Mouse (Mus musculus): ENCODE results near the gene Fam49a. TPM values are rescaled to one million over a fixed set of nuclear protein-coding genes. Genes with fewer than 3 reads are reported as not detected.

Gene Fam49a
- polyA plus RNA-seq, 1 experiment from 2014 or later: 12.6 TPM

- no peaks in the 10 kb centered on the region for H3K9me3 ChIP-seq (replicated peaks; ENCODE audit: control insufficient read depth, low read length)
- H3K4me2 ChIP-seq (ENCODE audit: low read depth, low read length): no peak overlapping the region
- no peak overlapping the region for H3K4me3 ChIP-seq (replicated peaks; ENCODE audit: low read length)
- no peak overlapping the region for H3K27ac ChIP-seq (ENCODE audit: low read length)
- no peaks in the 10 kb centered on the region for H3K36me3 ChIP-seq (ENCODE audit: control insufficient read depth, insufficient read depth, low read length)
- H3K4me1 ChIP-seq (ENCODE audit: control insufficient read depth, insufficient read depth, low read length): peaks cover 9% of the 10 kb centered on the region; the same call in 1 of the 2 replicates
- no peak overlapping the region for H3K9ac ChIP-seq (ENCODE audit: low read length)
- ATAC-seq (ENCODE audit: insufficient read depth, low FRiP score): no peak
- no peaks in the 10 kb centered on the region for H3K27me3 ChIP-seq (ENCODE audit: control insufficient read depth, insufficient read depth, low read length)
- 78% methylated on average over 4 of the region's 4 CpGs for WGBS
Observed at GRCm38 (mm10) chr12:12313919-12314318, 52.0 kb downstream of the Fam49a start.

- Histone ChIP-seq H3K4me3 (replicated peaks; ENCODE audit: low read length) (no peak overlapping the region), H3K36me3 (ENCODE audit: control insufficient read depth, insufficient read depth, low read length) (no peaks in the 10 kb centered on the region), H3K27ac (ENCODE audit: low read length) (no peak overlapping the region), H3K9ac (ENCODE audit: low read length) (no peak overlapping the region), H3K4me2 (ENCODE audit: low read depth, low read length) (no peak overlapping the region), H3K27me3 (ENCODE audit: control insufficient read depth, insufficient read depth, low read length) (no peaks in the 10 kb centered on the region), H3K4me1 (ENCODE audit: control insufficient read depth, insufficient read depth, low read length) (peaks cover 9% of the 10 kb centered on the region; the same call in 1 of the 2 replicates), H3K9me3 (replicated peaks; ENCODE audit: control insufficient read depth, low read length) (no peaks in the 10 kb centered on the region)
- 67% methylated on average over 8 of the region's 8 CpGs for WGBS
- ATAC-seq (ENCODE audit: insufficient read depth, low FRiP score): no peak
Observed at GRCm38 (mm10) chr12:12314326-12314725, 52.4 kb downstream of the Fam49a start.

- Histone ChIP-seq H3K36me3 (ENCODE audit: control insufficient read depth, insufficient read depth, low read length) (no peaks in the 10 kb centered on the region), H3K4me1 (ENCODE audit: control insufficient read depth, insufficient read depth, low read length) (peaks cover 9% of the 10 kb centered on the region; the same call in 1 of the 2 replicates), H3K9ac (ENCODE audit: low read length) (no peak overlapping the region), H3K4me3 (replicated peaks; ENCODE audit: low read length) (no peak overlapping the region), H3K27ac (ENCODE audit: low read length) (no peak overlapping the region), H3K9me3 (replicated peaks; ENCODE audit: control insufficient read depth, low read length) (no peaks in the 10 kb centered on the region), H3K27me3 (ENCODE audit: control insufficient read depth, insufficient read depth, low read length) (no peaks in the 10 kb centered on the region), H3K4me2 (ENCODE audit: low read depth, low read length) (no peak overlapping the region)
- no peak for ATAC-seq (ENCODE audit: insufficient read depth, low FRiP score)
- 48% methylated on average over 5 of the region's 5 CpGs for WGBS
Observed at GRCm38 (mm10) chr12:12315011-12315410, 53.1 kb downstream of the Fam49a start.

GRCm38 (mm10) chr12:12316956-12317355 is 55.0 kb downstream of the Fam49a start:
- Histone ChIP-seq H3K4me2 (ENCODE audit: low read depth, low read length) (no peak overlapping the region), H3K9me3 (replicated peaks; ENCODE audit: control insufficient read depth, low read length) (no peaks in the 10 kb centered on the region), H3K4me3 (replicated peaks; ENCODE audit: low read length) (no peak overlapping the region), H3K27me3 (ENCODE audit: control insufficient read depth, insufficient read depth, low read length) (no peaks in the 10 kb centered on the region), H3K27ac (ENCODE audit: low read length) (peak overlapping the region; percentile 50), H3K36me3 (ENCODE audit: control insufficient read depth, insufficient read depth, low read length) (no peaks in the 10 kb centered on the region), H3K9ac (ENCODE audit: low read length) (no peak overlapping the region), H3K4me1 (ENCODE audit: control insufficient read depth, insufficient read depth, low read length) (peaks cover 9% of the 10 kb centered on the region; the same call in 1 of the 2 replicates)
- peak; percentile 52; the same call in 1 of the 2 replicates for ATAC-seq (ENCODE audit: insufficient read depth, low FRiP score)
- 33% methylated on average over 6 of the region's 6 CpGs for WGBS

- H3K4me2 ChIP-seq (ENCODE audit: low read depth, low read length): no peak overlapping the region
- no peak for ATAC-seq (ENCODE audit: insufficient read depth, low FRiP score)
- H3K9me3 ChIP-seq (replicated peaks; ENCODE audit: control insufficient read depth, low read length): no peaks in the 10 kb centered on the region
- 82% methylated on average over 7 of the region's 7 CpGs for WGBS
- no peaks in the 10 kb centered on the region for H3K36me3 ChIP-seq (ENCODE audit: control insufficient read depth, insufficient read depth, low read length)
- no peak overlapping the region for H3K4me3 ChIP-seq (replicated peaks; ENCODE audit: low read length)
- peaks cover 9% of the 10 kb centered on the region; the same call in 1 of the 2 replicates for H3K4me1 ChIP-seq (ENCODE audit: control insufficient read depth, insufficient read depth, low read length)
- no peak overlapping the region for H3K9ac ChIP-seq (ENCODE audit: low read length)
- no peak overlapping the region for H3K27ac ChIP-seq (ENCODE audit: low read length)
- no peaks in the 10 kb centered on the region for H3K27me3 ChIP-seq (ENCODE audit: control insufficient read depth, insufficient read depth, low read length)
Observed at GRCm38 (mm10) chr12:12317606-12318005, 55.7 kb downstream of the Fam49a start.

- no peak for ATAC-seq (ENCODE audit: insufficient read depth, low FRiP score)
- 6% methylated on average over 6 of the region's 6 CpGs for WGBS
- no peaks in the 10 kb centered on the region for H3K27me3 ChIP-seq (ENCODE audit: control insufficient read depth, insufficient read depth, low read length)
- no peak overlapping the region for H3K9ac ChIP-seq (ENCODE audit: low read length)
- no peak overlapping the region for H3K27ac ChIP-seq (ENCODE audit: low read length)
- H3K4me3 ChIP-seq (replicated peaks; ENCODE audit: low read length): no peak overlapping the region
- no peak overlapping the region for H3K4me2 ChIP-seq (ENCODE audit: low read depth, low read length)
- H3K9me3 ChIP-seq (replicated peaks; ENCODE audit: control insufficient read depth, low read length): no peaks in the 10 kb centered on the region
- H3K36me3 ChIP-seq (ENCODE audit: control insufficient read depth, insufficient read depth, low read length): no peaks in the 10 kb centered on the region
- peaks cover 9% of the 10 kb centered on the region; the same call in 1 of the 2 replicates for H3K4me1 ChIP-seq (ENCODE audit: control insufficient read depth, insufficient read depth, low read length)
Observed at GRCm38 (mm10) chr12:12318140-12318734, 56.3 kb downstream of the Fam49a start.

GRCm38 (mm10) chr12:12320693-12321092 is 58.8 kb downstream of the Fam49a start:
- peaks cover 9% of the 10 kb centered on the region for H3K4me1 ChIP-seq (ENCODE audit: control insufficient read depth, insufficient read depth, low read length)
- ATAC-seq (ENCODE audit: insufficient read depth, low FRiP score): no peak
- 67% methylated on average over 2 of the region's 2 CpGs for WGBS

GRCm38 (mm10) chr12:12321111-12321510 is 59.2 kb downstream of the Fam49a start:
- Histone ChIP-seq H3K27ac (ENCODE audit: low read length) (no peak overlapping the region), H3K36me3 (ENCODE audit: control insufficient read depth, insufficient read depth, low read length) (no peaks in the 10 kb centered on the region), H3K9ac (ENCODE audit: low read length) (no peak overlapping the region), H3K9me3 (replicated peaks; ENCODE audit: control insufficient read depth, low read length) (no peaks in the 10 kb centered on the region), H3K27me3 (ENCODE audit: control insufficient read depth, insufficient read depth, low read length) (no peaks in the 10 kb centered on the region), H3K4me3 (replicated peaks; ENCODE audit: low read length) (no peak overlapping the region), H3K4me2 (ENCODE audit: low read depth, low read length) (no peak overlapping the region), H3K4me1 (ENCODE audit: control insufficient read depth, insufficient read depth, low read length) (peaks cover 9% of the 10 kb centered on the region)
- WGBS: 85% methylated on average over 3 of the region's 3 CpGs
- ATAC-seq (ENCODE audit: insufficient read depth, low FRiP score): no peak

More at GRCm38 (mm10) chr12:12320693-12321092, 58.8 kb downstream of the Fam49a start:
- H3K36me3 ChIP-seq (ENCODE audit: control insufficient read depth, insufficient read depth, low read length): no peaks in the 10 kb centered on the region
- H3K27ac ChIP-seq (ENCODE audit: low read length): no peak overlapping the region
- no peaks in the 10 kb centered on the region for H3K9me3 ChIP-seq (replicated peaks; ENCODE audit: control insufficient read depth, low read length)
- no peak overlapping the region for H3K4me2 ChIP-seq (ENCODE audit: low read depth, low read length)
- no peaks in the 10 kb centered on the region for H3K27me3 ChIP-seq (ENCODE audit: control insufficient read depth, insufficient read depth, low read length)
- H3K9ac ChIP-seq (ENCODE audit: low read length): no peak overlapping the region
- no peak overlapping the region for H3K4me3 ChIP-seq (replicated peaks; ENCODE audit: low read length)

- no peak overlapping the region for H3K4me3 ChIP-seq (replicated peaks; ENCODE audit: low read length)
- no peak overlapping the region for H3K27ac ChIP-seq (ENCODE audit: low read length)
- H3K4me2 ChIP-seq (ENCODE audit: low read depth, low read length): no peak overlapping the region
- no peaks in the 10 kb centered on the region for H3K9me3 ChIP-seq (replicated peaks; ENCODE audit: control insufficient read depth, low read length)
- no peak for ATAC-seq (ENCODE audit: insufficient read depth, low FRiP score)
- H3K4me1 ChIP-seq (ENCODE audit: control insufficient read depth, insufficient read depth, low read length): peaks cover 3% of the 10 kb centered on the region; the same call in 1 of the 2 replicates
- no peaks in the 10 kb centered on the region for H3K27me3 ChIP-seq (ENCODE audit: control insufficient read depth, insufficient read depth, low read length)
- no peaks in the 10 kb centered on the region for H3K36me3 ChIP-seq (ENCODE audit: control insufficient read depth, insufficient read depth, low read length)
- H3K9ac ChIP-seq (ENCODE audit: low read length): no peak overlapping the region
- 81% methylated on average over 5 of the region's 5 CpGs for whole genome bisulfite sequencing
Observed at GRCm38 (mm10) chr12:12323084-12323483, 61.1 kb downstream of the Fam49a start.

Data from stomach, embryonic 16.5 days (tissue).